In genomic region chr2:34792543-34792942, GRCm38 (mm10) we compare ENCODE assay signal across 20 mouse cellular contexts. TPM values are rescaled to one million over a fixed set of nuclear protein-coding genes. Genes with fewer than 3 reads are reported as not detected.
DNase-seq lines count a peak whose midpoint lies in the region; ATAC-seq and TF ChIP-seq lines count a peak whose summit lies in the region.
"Not testable (repeated sequence)": the region's sequence is repeated elsewhere in the genome, so short reads cannot be mapped to it uniquely, and the experiment has no call there.
"Had no signal": no experiment of that assay in that cellular context is flagged by ENCODE, and none has a peak within 500 bp of the region (broad histone marks: within the 10 kb centered on the region; RNA-seq: fewer than 3 reads in every experiment).

No protein-coding gene starts in this region.

- H3K4me1 ChIP-seq in CH12.LX (ENCODE audit: control insufficient read depth in 1 of 2, insufficient read depth in 2 of 2) (peaks cover 3 to 17% of the 10 kb centered on the region in 2 experiments; a peak in 2 of 4 replicates), MEL (ENCODE audit: control insufficient read depth in 1 of 2, insufficient read depth in 2 of 2, low read length in 2 of 2) (peaks cover 0 to 13% of the 10 kb centered on the region in 2 experiments; a peak in 1 of 4 replicates)
- not testable (repeated sequence) for H3K4me1 ChIP-seq in heart, adult 2 months (ENCODE audit: control insufficient read depth, insufficient read depth, low read length); intestine, postnatal 0 days (replicated peaks; ENCODE audit: control insufficient read depth, insufficient read depth, low read length); liver, postnatal 0 days (ENCODE audit: insufficient read depth); stomach, postnatal 0 days (replicated peaks; ENCODE audit: control insufficient read depth, insufficient read depth)

- intact Hi-C loops in heart, adult 2 months (cut with DNase I); left cerebral cortex, adult 2 months (cut with DNase I): not testable (repeated sequence)

- not testable (repeated sequence) for H3K27me3 ChIP-seq in CH12.LX (replicated peaks); MEL (ENCODE audit: control insufficient read depth in 1 of 2, insufficient read depth in 2 of 2, low read length in 2 of 2); heart, adult 2 months (ENCODE audit: control insufficient read depth, insufficient read depth, low read length); intestine, postnatal 0 days (replicated peaks; ENCODE audit: control insufficient read depth, insufficient read depth, low read length); liver, postnatal 0 days (ENCODE audit: insufficient read depth, low read length); stomach, postnatal 0 days (ENCODE audit: control insufficient read depth, insufficient read depth, low read length)

- H3K36me3 ChIP-seq in CH12.LX (replicated peaks in 1 of 2; ENCODE audit: control insufficient read depth in 1 of 2, insufficient read depth in 1 of 2, low read length in 1 of 2) (peaks cover 39 to 64% of the 10 kb centered on the region in 2 experiments), MEL (ENCODE audit: control insufficient read depth in 1 of 2, insufficient read depth in 2 of 2, low read length in 2 of 2) (peaks cover 4 to 12% of the 10 kb centered on the region in 2 experiments)
- not testable (repeated sequence) for H3K36me3 ChIP-seq in heart, adult 2 months (ENCODE audit: control insufficient read depth, insufficient read depth, low read length); liver, postnatal 0 days (replicated peaks; ENCODE audit: insufficient read depth, low read length); stomach, postnatal 0 days (ENCODE audit: control insufficient read depth, insufficient read depth, low read length)
- peaks cover 25% of the 10 kb centered on the region; the same call in 1 of the 2 replicates for H3K36me3 ChIP-seq in intestine, postnatal 0 days (ENCODE audit: control insufficient read depth, insufficient read depth)

- not testable (repeated sequence) for H3K79me2 ChIP-seq in CH12.LX (replicated peaks; ENCODE audit: control insufficient read depth, extremely low read depth, insufficient read depth, poor library complexity, severe bottlenecking); MEL (ENCODE audit: control insufficient read depth, insufficient read depth, low read length, poor library complexity); heart, adult 2 months (replicated peaks; ENCODE audit: control insufficient read depth, insufficient read depth, low read length)

- 0 out of 4 replicates have a peak, but pooled peaks of 1 of the 2 experiments have one; percentile 5 for TF ChIP-seq CTCF in CH12.LX (conservative IDR thresholded peaks at IDR 0.05 in 1 of 2, IDR thresholded peaks at IDR 0.05 in 1 of 2; ENCODE audit: low read depth in 2 of 2, low read length in 2 of 2)
- not testable (repeated sequence) for TF ChIP-seq CTCF in MEL (IDR thresholded peaks at IDR 0.05 in 2 of 3, conservative IDR thresholded peaks at IDR 0.05 in 1 of 3; ENCODE audit: control insufficient read depth in 1 of 3, insufficient read depth in 1 of 3, low read depth in 2 of 3, low read length in 3 of 3, poor library complexity in 1 of 3, severe bottlenecking in 1 of 3)
- TF ChIP-seq CTCF in heart, adult 2 months (IDR thresholded peaks at IDR 0.05) = peak; percentile 28
- peak; percentile 11; the same call in 1 of the 2 replicates for TF ChIP-seq CTCF in intestine, postnatal 0 days (IDR thresholded peaks at IDR 0.05; ENCODE audit: low read depth)
- peak; percentile 7; the same call in 1 of the 2 replicates for TF ChIP-seq CTCF in left cerebral cortex, adult 2 months (IDR thresholded peaks at IDR 0.05)
- TF ChIP-seq CTCF in liver, postnatal 0 days (IDR thresholded peaks at IDR 0.05; ENCODE audit: low read depth) = peak; percentile 23; the same call in 1 of the 2 replicates
- TF ChIP-seq CTCF in stomach, postnatal 0 days (IDR thresholded peaks at IDR 0.05; ENCODE audit: low read depth) = peak; percentile 21; the same call in 1 of the 2 replicates

- not testable (repeated sequence) for TF ChIP-seq RAD21 in CH12.LX (IDR thresholded peaks at IDR 0.05; ENCODE audit: low read depth, low read length); MEL (IDR thresholded peaks at IDR 0.05; ENCODE audit: low read depth, low read length)

- not testable (repeated sequence) for H3K4me3 ChIP-seq in CH12.LX (replicated peaks in 1 of 3; ENCODE audit: low read depth in 2 of 3, low read length in 2 of 3, poor library complexity in 1 of 3); MEL (ENCODE audit: control insufficient read depth in 1 of 2, insufficient read depth in 1 of 2, low read depth in 2 of 2, low read length in 2 of 2); heart, adult 2 months; intestine, postnatal 0 days (ENCODE audit: low read depth, low read length); left cerebral cortex, adult 2 months; liver, postnatal 0 days (ENCODE audit: low read depth, low read length); stomach, postnatal 0 days (ENCODE audit: low read depth, low read length)

- not testable (repeated sequence) for DNase-seq in CH12.LX (ENCODE audit: extremely low read depth); MEL (ENCODE audit: low read depth, low spot score); heart, adult 2 months; left cerebral cortex, adult 2 months (ENCODE audit: extremely low spot score in 1 of 2, low spot score in 2 of 2); liver, postnatal 0 days; stomach, postnatal 0 days (ENCODE audit: low spot score)

- H3K27ac ChIP-seq in CH12.LX (ENCODE audit: insufficient read depth, low read depth); MEL (ENCODE audit: control insufficient read depth, low read depth, low read length); heart, adult 2 months; intestine, postnatal 0 days (ENCODE audit: low read depth, low read length); left cerebral cortex, adult 2 months; liver, postnatal 0 days (ENCODE audit: low read depth); stomach, postnatal 0 days (replicated peaks): not testable (repeated sequence)

- not testable (repeated sequence) for TF ChIP-seq POLR2A in CH12.LX (IDR thresholded peaks at IDR 0.05; ENCODE audit: low read depth, low read length); MEL (IDR thresholded peaks at IDR 0.05; ENCODE audit: control insufficient read depth in 1 of 2, insufficient read depth in 1 of 2, low read depth in 1 of 2, low read length in 2 of 2, poor library complexity in 1 of 2); heart, adult 2 months (IDR thresholded peaks at IDR 0.05; ENCODE audit: insufficient read depth, low read depth, low read length)

- in situ Hi-C loops in CH12.LX (cut with MboI; ENCODE audit: low pct_ligation_motif_present, low pct_unique_long_range_greater_than_20kb, low sequenced_read_pairs) = loop anchor here (10.0 to 25.0 kb wide), 2 partner anchors 172 to 320 kb away; partner anchors contain the start of genes AI182371, Cntrl and Traf1

- TF ChIP-seq EP300 in CH12.LX (IDR thresholded peaks at IDR 0.05; ENCODE audit: low read length); MEL (IDR thresholded peaks at IDR 0.05; ENCODE audit: low read depth in 1 of 2, low read length in 2 of 2); heart, adult 2 months (IDR thresholded peaks at IDR 0.05; ENCODE audit: insufficient read depth, low read depth, low read length); liver, postnatal 0 days (IDR thresholded peaks at IDR 0.05; ENCODE audit: low read depth); stomach, postnatal 0 days (optimal IDR thresholded peaks at IDR 0.05): not testable (repeated sequence)

- ATAC-seq in intestine, postnatal 0 days; liver, postnatal 0 days; stomach, postnatal 0 days (ENCODE audit: low FRiP score, low TSS enrichment): not testable (repeated sequence)

- H3K9me3 ChIP-seq in CH12.LX (replicated peaks; ENCODE audit: low read length); MEL (replicated peaks; ENCODE audit: insufficient read depth, low read length); intestine, postnatal 0 days (ENCODE audit: control insufficient read depth); liver, postnatal 0 days (ENCODE audit: low read length); stomach, postnatal 0 days (ENCODE audit: control insufficient read depth, low read length): not testable (repeated sequence)

- H3K4me2 ChIP-seq in CH12.LX (ENCODE audit: insufficient read depth, low read depth, poor library complexity, severe bottlenecking); intestine, postnatal 0 days (replicated peaks; ENCODE audit: low read depth); liver, postnatal 0 days (ENCODE audit: low read depth, low read length); stomach, postnatal 0 days (replicated peaks; ENCODE audit: low read depth): not testable (repeated sequence)

- WGBS in heart, adult 2 months = 93% methylated on average over 2 of the region's 2 CpGs
- WGBS in intestine, postnatal 0 days = 84% methylated on average over 2 of the region's 2 CpGs
- WGBS in liver, postnatal 0 days (ENCODE audit: insufficient replicate concordance) = 88% methylated on average over 2 of the region's 2 CpGs
- 95% methylated on average over 2 of the region's 2 CpGs for WGBS in stomach, postnatal 0 days

- dilution Hi-C loops in CH12.LX (cut with MboI; ENCODE audit: extremely low pct_ligation_motif_present, extremely low pct_unique_long_range_greater_than_20kb, low sequenced_read_pairs) = not testable (repeated sequence)

- not testable (repeated sequence) for H3K9ac ChIP-seq in CH12.LX (ENCODE audit: insufficient read depth, low read depth); MEL (ENCODE audit: control insufficient read depth, low read depth, low read length, poor library complexity, severe bottlenecking); heart, adult 2 months (ENCODE audit: low read depth, low read length); intestine, postnatal 0 days (ENCODE audit: low read depth, low read length); liver, postnatal 0 days (replicated peaks); stomach, postnatal 0 days (ENCODE audit: low read length)

RNA-seq across cellular contexts. Expression of gene Rabepk, which starts 7.2 kb away (rescaled TPM):
- total RNA-seq in CH12.LX (2012; rRNA removed) (80.4 and 88.4 TPM in 2 replicates), CH12.LX (2014; rRNA removed) (61.2 and 68.8 TPM in 2 replicates), MEL (2012; rRNA removed) (47.1 and 51.2 TPM in 2 replicates)
- polyA plus RNA-seq in CH12.LX (2012; ENCODE audit: insufficient read length, low read depth) (62.1 and 64.1 TPM in 2 replicates), MEL (2012; ENCODE audit: insufficient read depth in 1 of 2, insufficient read length in 2 of 2, low read depth in 1 of 2, low replicate concordance in 2 of 2, missing spikeins in 1 of 2) (10 to 100 TPM in 1 of 2 experiments, not detected in 1; 85.3 TPM)
- 10 to 100 TPM; 12.1 to 13.3 TPM for total RNA-seq in heart, adult 2 months (2021)
- 19.3 and 23.4 TPM in 2 replicates for polyA plus RNA-seq in heart, adult 2 months (2012; rRNA removed)
- polyA plus RNA-seq in intestine, postnatal 0 days (2015; fragmentation: Nextera tagmentation; extraction: Ambion mirVana) = 19.1 and 19.6 TPM in 2 replicates
- total RNA-seq in left cerebral cortex, adult 2 months (2021) = 10 to 100 TPM; 32.0 to 34.4 TPM
- polyA plus RNA-seq in liver, postnatal 0 days (2015; fragmentation: Nextera tagmentation; extraction: Ambion mirVana) = 17.0 and 20.4 TPM in 2 replicates
- polyA plus RNA-seq in stomach, postnatal 0 days (2015; fragmentation: Nextera tagmentation; extraction: Ambion mirVana) = 23.5 and 24.6 TPM in 2 replicates

RNA-seq across cellular contexts. Expression of gene Hspa5, which starts 20.8 kb away (rescaled TPM):
- total RNA-seq in CH12.LX (2012; rRNA removed) = 866 and 1,326 TPM in 2 replicates
- 1,168 and 1,315 TPM in 2 replicates for total RNA-seq in CH12.LX (2014; rRNA removed)
- 791 and 827 TPM in 2 replicates for polyA plus RNA-seq in CH12.LX (2012; ENCODE audit: insufficient read length, low read depth)
- 914 and 1,250 TPM in 2 replicates for total RNA-seq in MEL (2012; rRNA removed)
- polyA plus RNA-seq in MEL (2012; ENCODE audit: insufficient read depth in 1 of 2, insufficient read length in 2 of 2, low read depth in 1 of 2, low replicate concordance in 2 of 2, missing spikeins in 1 of 2) = 100 to 1,000 TPM; 147 to 649 TPM
- total RNA-seq in heart, adult 2 months (2021) = 100 to 1,000 TPM; 752 to 818 TPM
- polyA plus RNA-seq in heart, adult 2 months (2012; rRNA removed) = 427 and 503 TPM in 2 replicates
- polyA plus RNA-seq in intestine, postnatal 0 days (2015; fragmentation: Nextera tagmentation; extraction: Ambion mirVana) = 456 and 457 TPM in 2 replicates
- 100 to 1,000 TPM; 325 to 334 TPM for total RNA-seq in left cerebral cortex, adult 2 months (2021)
- polyA plus RNA-seq in liver, postnatal 0 days (2015; fragmentation: Nextera tagmentation; extraction: Ambion mirVana) = 384 and 424 TPM in 2 replicates
- polyA plus RNA-seq in stomach, postnatal 0 days (2015; fragmentation: Nextera tagmentation; extraction: Ambion mirVana) = 767 and 830 TPM in 2 replicates

RNA-seq across cellular contexts. Expression of gene Fbxw2, which starts 33.6 kb away (rescaled TPM):
- total RNA-seq in CH12.LX (2012; rRNA removed) = 36.7 and 42.9 TPM in 2 replicates
- 67.8 and 76.4 TPM in 2 replicates for total RNA-seq in CH12.LX (2014; rRNA removed)
- 61.2 and 62.4 TPM in 2 replicates for polyA plus RNA-seq in CH12.LX (2012; ENCODE audit: insufficient read length, low read depth)
- total RNA-seq in MEL (2012; rRNA removed) = 40.2 and 43.7 TPM in 2 replicates
- polyA plus RNA-seq in MEL (2012; ENCODE audit: insufficient read depth in 1 of 2, insufficient read length in 2 of 2, low read depth in 1 of 2, low replicate concordance in 2 of 2, missing spikeins in 1 of 2) = 100 to 1,000 TPM in 1 of 2 experiments, 10 to 100 TPM in 1; 49.7 to 101 TPM
- 10 to 100 TPM; 40.2 to 45.3 TPM for total RNA-seq in heart, adult 2 months (2021)
- polyA plus RNA-seq in heart, adult 2 months (2012; rRNA removed) = 29.5 and 49.2 TPM in 2 replicates
- 36.8 and 39.7 TPM in 2 replicates for polyA plus RNA-seq in intestine, postnatal 0 days (2015; fragmentation: Nextera tagmentation; extraction: Ambion mirVana)
- total RNA-seq in left cerebral cortex, adult 2 months (2021) = 100 to 1,000 TPM in 1 of 2 experiments, 10 to 100 TPM in 1; 86.8 to 100 TPM
- 36.1 and 38.3 TPM in 2 replicates for polyA plus RNA-seq in liver, postnatal 0 days (2015; fragmentation: Nextera tagmentation; extraction: Ambion mirVana)
- polyA plus RNA-seq in stomach, postnatal 0 days (2015; fragmentation: Nextera tagmentation; extraction: Ambion mirVana) = 54.2 and 56.3 TPM in 2 replicates

RNA-seq across cellular contexts. Expression of gene Gapvd1, which starts 37.5 kb away (rescaled TPM):
- 47.0 and 54.6 TPM in 2 replicates for total RNA-seq in CH12.LX (2012; rRNA removed)
- total RNA-seq in CH12.LX (2014; rRNA removed) = 45.1 and 50.5 TPM in 2 replicates
- polyA plus RNA-seq in CH12.LX (2012; ENCODE audit: insufficient read length, low read depth) = 63.1 and 71.3 TPM in 2 replicates
- 62.4 and 65.0 TPM in 2 replicates for total RNA-seq in MEL (2012; rRNA removed)
- 100 to 1,000 TPM in 1 of 2 experiments, 10 to 100 TPM in 1; 96.7 to 174 TPM for polyA plus RNA-seq in MEL (2012; ENCODE audit: insufficient read depth in 1 of 2, insufficient read length in 2 of 2, low read depth in 1 of 2, low replicate concordance in 2 of 2, missing spikeins in 1 of 2)
- 10 to 100 TPM; 35.5 to 36.7 TPM for total RNA-seq in heart, adult 2 months (2021)
- polyA plus RNA-seq in heart, adult 2 months (2012; rRNA removed) = 10.2 and 17.7 TPM in 2 replicates
- 31.3 and 34.6 TPM in 2 replicates for polyA plus RNA-seq in intestine, postnatal 0 days (2015; fragmentation: Nextera tagmentation; extraction: Ambion mirVana)
- 100 to 1,000 TPM in 1 of 2 experiments, 10 to 100 TPM in 1; 99.1 to 101 TPM for total RNA-seq in left cerebral cortex, adult 2 months (2021)
- polyA plus RNA-seq in liver, postnatal 0 days (2015; fragmentation: Nextera tagmentation; extraction: Ambion mirVana) = 37.1 and 39.0 TPM in 2 replicates
- 40.9 and 41.3 TPM in 2 replicates for polyA plus RNA-seq in stomach, postnatal 0 days (2015; fragmentation: Nextera tagmentation; extraction: Ambion mirVana)

RNA-seq across cellular contexts. Expression of gene Gm34653, which starts 40.3 kb away (rescaled TPM):
- not detected in 2 replicates for total RNA-seq in CH12.LX (2012; rRNA removed)
- total RNA-seq in CH12.LX (2014; rRNA removed) = not detected in 2 replicates
- polyA plus RNA-seq in CH12.LX (2012; ENCODE audit: insufficient read length, low read depth) = not detected in 2 replicates
- 0.08 TPM in 1 of 2 replicates, not detected in the other for total RNA-seq in MEL (2012; rRNA removed)
- under 1 TPM in 1 of 2 experiments, not detected in 1; 0.10 TPM for polyA plus RNA-seq in MEL (2012; ENCODE audit: insufficient read depth in 1 of 2, insufficient read length in 2 of 2, low read depth in 1 of 2, low replicate concordance in 2 of 2, missing spikeins in 1 of 2)
- total RNA-seq in heart, adult 2 months (2021) = not detected
- not detected in 2 replicates for polyA plus RNA-seq in heart, adult 2 months (2012; rRNA removed)
- not detected in 2 replicates for polyA plus RNA-seq in intestine, postnatal 0 days (2015; fragmentation: Nextera tagmentation; extraction: Ambion mirVana)
- total RNA-seq in left cerebral cortex, adult 2 months (2021) = under 1 TPM in 1 of 2 experiments, not detected in 1; 0.27 TPM
- polyA plus RNA-seq in liver, postnatal 0 days (2015; fragmentation: Nextera tagmentation; extraction: Ambion mirVana) = 0.06 TPM in 1 of 2 replicates, not detected in the other
- polyA plus RNA-seq in stomach, postnatal 0 days (2015; fragmentation: Nextera tagmentation; extraction: Ambion mirVana) = not detected in 2 replicates
- total RNA-seq: adrenal gland, adult 2 months; adrenal gland, postnatal 10 days; adrenal gland, postnatal 25 days; common myeloid progenitor, adult 5-6 weeks had no signal
- polyA plus RNA-seq: adrenal gland, adult 2 months; brain, embryonic 14.5 days; CD4-positive, CD25-positive, alpha-beta regulatory T cell, adult 4 months; embryonic facial prominence, embryonic 11.5 days; erythroblast, embryonic 14.5 days; forebrain, embryonic 10.5 days; forebrain, embryonic 12.5 days; forebrain, embryonic 14.5 days; forebrain, embryonic 16.5 days; G1E had no signal
